Mouse (Mus musculus): ENCODE data around the gene Prkar2a.

DNA sequence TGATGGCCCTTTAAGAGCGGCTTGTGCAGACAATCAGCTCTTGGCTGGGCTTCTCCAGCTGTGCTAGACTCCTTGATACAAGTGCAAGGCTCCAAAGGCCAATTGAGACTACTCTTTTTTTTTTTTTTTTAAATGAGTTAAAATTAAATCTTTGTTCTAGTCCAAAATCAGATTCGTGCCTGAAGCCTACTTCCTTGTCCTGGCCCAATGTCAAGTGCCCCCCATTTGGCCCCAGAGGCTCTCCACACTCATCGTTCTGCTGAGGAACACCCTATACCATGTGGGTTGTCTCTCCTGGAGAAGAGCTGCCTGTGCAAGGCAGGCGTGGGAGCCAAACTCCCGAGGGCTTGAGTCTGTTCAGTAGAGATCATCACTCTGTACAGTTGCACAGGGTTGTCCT is 91.8 kb downstream of the Prkar2a start:
- TF ChIP-seq E2F4 (IDR thresholded peaks at IDR 0.05; ENCODE audit: insufficient read depth) = no peak
- TF ChIP-seq USF1 (IDR thresholded peaks at IDR 0.05; ENCODE audit: low read depth) = no peak
- TF ChIP-seq TCF3 (IDR thresholded peaks at IDR 0.05; ENCODE audit: insufficient read length, low read depth) = no peak
- TF ChIP-seq REST (IDR thresholded peaks at IDR 0.05; ENCODE audit: insufficient read depth, insufficient read length) = no peak
- no peak for TF ChIP-seq POLR2A (IDR thresholded peaks at IDR 0.05; ENCODE audit: insufficient read length, low read depth)
- TF ChIP-seq POLR2AphosphoS2 (IDR thresholded peaks at IDR 0.05; ENCODE audit: insufficient read length, low read depth) = no peak
- no peak for TF ChIP-seq TCF12 (IDR thresholded peaks at IDR 0.05; ENCODE audit: insufficient read depth, poor library complexity, severe bottlenecking)
- no peak for TF ChIP-seq SRF (IDR thresholded peaks at IDR 0.05; ENCODE audit: control insufficient read depth, insufficient read length, low read depth)
- no peak for TF ChIP-seq MYOD1 (IDR thresholded peaks at IDR 0.05; ENCODE audit: control insufficient read depth in 1 of 3, insufficient read length in 2 of 3, low read depth in 2 of 3)
